Mouse (Mus musculus): Measurements from ENCODE around the gene Ank. TPM values are rescaled to one million over a fixed set of nuclear protein-coding genes. Genes with fewer than 3 reads are reported as not detected.
A peak's percentile ranks its signal among the peaks of the same experiment; 100 is the strongest.

Ank gene
- polyA plus RNA-seq, 1 experiment from 2014 or later = 16.2 TPM

DNA sequence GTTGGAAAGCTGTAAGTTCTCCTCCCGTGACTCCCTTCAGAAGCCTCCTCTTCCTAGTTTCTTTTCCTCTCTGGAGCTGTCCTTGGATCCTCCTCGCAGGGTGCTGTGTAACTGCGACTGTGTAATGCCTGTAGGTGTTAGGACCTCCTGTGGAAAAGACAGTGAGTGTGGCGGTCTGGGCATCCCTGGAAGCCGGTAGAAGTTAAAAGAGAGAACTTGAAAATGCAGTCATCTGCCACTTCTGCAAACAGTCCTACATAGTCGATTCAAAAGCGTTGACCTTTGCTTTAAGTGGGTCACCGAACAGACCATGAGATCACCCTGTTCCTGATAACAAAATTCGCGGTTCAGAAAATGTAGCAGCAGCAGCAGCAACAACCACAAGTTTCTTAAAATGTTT is 27.0 kb downstream of the Ank start:
- H3K4me1 ChIP-seq (replicated peaks; ENCODE audit: control insufficient read depth, insufficient read depth) = peaks cover 5% of the 10 kb centered on the region; the same call in 1 of the 2 replicates
- H3K27me3 ChIP-seq (ENCODE audit: control insufficient read depth, insufficient read depth, low read length) = no peaks in the 10 kb centered on the region
- no peaks in the 10 kb centered on the region for H3K36me3 ChIP-seq (ENCODE audit: control insufficient read depth, insufficient read depth, low read length)
- no peak for TF ChIP-seq EP300 (optimal IDR thresholded peaks at IDR 0.05)
- TF ChIP-seq CTCF (IDR thresholded peaks at IDR 0.05; ENCODE audit: low read depth) = no peak
- WGBS = 53% methylated on average over 10 of the region's 10 CpGs
- no peak overlapping the region for H3K4me2 ChIP-seq (replicated peaks; ENCODE audit: low read depth)
- ATAC-seq (ENCODE audit: low FRiP score, low TSS enrichment) (no peak), DNase-seq (ENCODE audit: low spot score) (no peak)
- H3K27ac ChIP-seq (replicated peaks) = no peak overlapping the region
- no peaks in the 10 kb centered on the region for H3K9me3 ChIP-seq (ENCODE audit: control insufficient read depth, low read length)
- no peak overlapping the region for H3K4me3 ChIP-seq (ENCODE audit: low read depth, low read length)
- no peak overlapping the region for H3K9ac ChIP-seq (ENCODE audit: low read length)

GRCm38 (mm10) chr15:27495981-27496401 is 29.5 kb downstream of the Ank start:
- ATAC-seq (ENCODE audit: low FRiP score, low TSS enrichment) (no peak), DNase-seq (ENCODE audit: low spot score) (no peak)
- no peaks in the 10 kb centered on the region for H3K36me3 ChIP-seq (ENCODE audit: control insufficient read depth, insufficient read depth, low read length)
- no peak overlapping the region for H3K4me3 ChIP-seq (ENCODE audit: low read depth, low read length)
- H3K27ac ChIP-seq (replicated peaks) = no peak overlapping the region
- H3K27me3 ChIP-seq (ENCODE audit: control insufficient read depth, insufficient read depth, low read length) = no peaks in the 10 kb centered on the region
- no peak overlapping the region for H3K9ac ChIP-seq (ENCODE audit: low read length)
- TF ChIP-seq EP300 (optimal IDR thresholded peaks at IDR 0.05) = no peak
- no peak for TF ChIP-seq CTCF (IDR thresholded peaks at IDR 0.05; ENCODE audit: low read depth)
- WGBS = 33% methylated on average over 5 of the region's 5 CpGs
- H3K9me3 ChIP-seq (ENCODE audit: control insufficient read depth, low read length) = no peaks in the 10 kb centered on the region
- no peaks in the 10 kb centered on the region for H3K4me1 ChIP-seq (replicated peaks; ENCODE audit: control insufficient read depth, insufficient read depth)
- no peak overlapping the region for H3K4me2 ChIP-seq (replicated peaks; ENCODE audit: low read depth)

DNA sequence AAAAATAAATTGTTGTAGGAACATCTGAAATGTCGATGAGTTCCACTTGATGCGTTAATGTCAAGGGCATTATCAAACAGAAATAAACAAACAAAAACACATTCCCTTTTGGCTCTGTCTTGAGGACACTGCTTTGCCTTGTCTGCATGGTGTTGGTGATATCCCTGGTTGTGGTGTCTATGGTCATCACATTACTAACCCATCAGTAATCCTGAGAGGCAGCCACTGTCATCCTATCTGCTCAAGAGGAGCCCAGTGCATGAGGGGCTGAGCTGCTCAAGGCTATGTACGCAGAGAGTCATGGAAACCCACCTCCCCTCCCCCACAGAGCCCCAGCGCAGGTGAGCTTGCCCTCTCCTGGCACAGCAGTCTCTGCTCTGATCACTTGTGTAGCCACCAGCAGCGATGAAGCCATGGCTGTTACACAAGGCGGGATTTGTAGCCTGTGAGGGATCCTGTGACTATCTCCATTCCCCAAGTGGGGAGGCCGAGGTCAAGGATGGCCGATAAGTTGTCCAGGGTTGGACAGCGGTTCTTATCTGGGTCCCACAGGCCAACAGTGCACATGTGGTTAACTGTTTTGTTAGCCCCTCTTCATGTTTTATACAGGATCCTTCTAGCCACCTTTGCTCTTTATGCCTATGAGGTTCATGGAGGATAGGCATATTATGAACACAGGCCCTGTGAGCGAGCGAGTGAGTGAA is 30.3 kb downstream of the Ank start:
- Histone ChIP-seq H3K27me3 (ENCODE audit: control insufficient read depth, insufficient read depth, low read length) (no peaks in the 10 kb centered on the region), H3K4me1 (replicated peaks; ENCODE audit: control insufficient read depth, insufficient read depth) (no peaks in the 10 kb centered on the region), H3K4me2 (replicated peaks; ENCODE audit: low read depth) (no peak overlapping the region), H3K9me3 (ENCODE audit: control insufficient read depth, low read length) (no peaks in the 10 kb centered on the region), H3K27ac (replicated peaks) (no peak overlapping the region), H3K36me3 (ENCODE audit: control insufficient read depth, insufficient read depth, low read length) (no peaks in the 10 kb centered on the region), H3K9ac (ENCODE audit: low read length) (no peak overlapping the region), H3K4me3 (ENCODE audit: low read depth, low read length) (no peak overlapping the region)
- WGBS = 85% methylated on average over 11 of the region's 11 CpGs
- peak; percentile 14; the same call in 1 of the 2 replicates for ATAC-seq (ENCODE audit: low FRiP score, low TSS enrichment)
- TF ChIP-seq EP300 (optimal IDR thresholded peaks at IDR 0.05) (no peak), CTCF (IDR thresholded peaks at IDR 0.05; ENCODE audit: low read depth) (no peak)
- no peak for DNase-seq (ENCODE audit: low spot score)

- no peak for ATAC-seq (ENCODE audit: low FRiP score, low TSS enrichment)
- no peak for TF ChIP-seq EP300 (optimal IDR thresholded peaks at IDR 0.05)
- TF ChIP-seq CTCF (IDR thresholded peaks at IDR 0.05; ENCODE audit: low read depth) = no peak
Measured at GRCm38 (mm10) chr15:27497300-27497997, 31.0 kb downstream of the Ank start.

GRCm38 (mm10) chr15:27498078-27498477 is 31.6 kb downstream of the Ank start:
- Histone ChIP-seq H3K9ac (ENCODE audit: low read length) (no peak overlapping the region), H3K27ac (replicated peaks) (no peak overlapping the region), H3K27me3 (ENCODE audit: control insufficient read depth, insufficient read depth, low read length) (no peaks in the 10 kb centered on the region), H3K36me3 (ENCODE audit: control insufficient read depth, insufficient read depth, low read length) (no peaks in the 10 kb centered on the region), H3K9me3 (ENCODE audit: control insufficient read depth, low read length) (no peaks in the 10 kb centered on the region), H3K4me2 (replicated peaks; ENCODE audit: low read depth) (no peak overlapping the region), H3K4me3 (ENCODE audit: low read depth, low read length) (no peak overlapping the region), H3K4me1 (replicated peaks; ENCODE audit: control insufficient read depth, insufficient read depth) (no peaks in the 10 kb centered on the region)
- TF ChIP-seq EP300 (optimal IDR thresholded peaks at IDR 0.05) (no peak), CTCF (IDR thresholded peaks at IDR 0.05; ENCODE audit: low read depth) (no peak)
- DNase-seq (ENCODE audit: low spot score) = no peak
- 67% methylated on average over 5 of the region's 5 CpGs for WGBS
- ATAC-seq (ENCODE audit: low FRiP score, low TSS enrichment) = no peak

More at GRCm38 (mm10) chr15:27497300-27497997, 31.0 kb downstream of the Ank start:
- Histone ChIP-seq H3K9ac (ENCODE audit: low read length) (no peak overlapping the region), H3K4me2 (replicated peaks; ENCODE audit: low read depth) (no peak overlapping the region), H3K36me3 (ENCODE audit: control insufficient read depth, insufficient read depth, low read length) (no peaks in the 10 kb centered on the region), H3K27ac (replicated peaks) (no peak overlapping the region), H3K27me3 (ENCODE audit: control insufficient read depth, insufficient read depth, low read length) (no peaks in the 10 kb centered on the region), H3K4me1 (replicated peaks; ENCODE audit: control insufficient read depth, insufficient read depth) (no peaks in the 10 kb centered on the region), H3K4me3 (ENCODE audit: low read depth, low read length) (no peak overlapping the region), H3K9me3 (ENCODE audit: control insufficient read depth, low read length) (no peaks in the 10 kb centered on the region)
- DNase-seq (ENCODE audit: low spot score) = no peak
- WGBS = 66% methylated on average over 7 of the region's 7 CpGs

GRCm38 (mm10) chr15:27500390-27500789 is 33.9 kb downstream of the Ank start:
- H3K9ac ChIP-seq (ENCODE audit: low read length) = no peak overlapping the region
- H3K36me3 ChIP-seq (ENCODE audit: control insufficient read depth, insufficient read depth, low read length) = no peaks in the 10 kb centered on the region
- H3K9me3 ChIP-seq (ENCODE audit: control insufficient read depth, low read length) = no peaks in the 10 kb centered on the region
- no peaks in the 10 kb centered on the region for H3K27me3 ChIP-seq (ENCODE audit: control insufficient read depth, insufficient read depth, low read length)
- WGBS = 84% methylated on average over 15 of the region's 15 CpGs
- no peak overlapping the region for H3K4me2 ChIP-seq (replicated peaks; ENCODE audit: low read depth)
- no peaks in the 10 kb centered on the region for H3K4me1 ChIP-seq (replicated peaks; ENCODE audit: control insufficient read depth, insufficient read depth)
- no peak overlapping the region for H3K4me3 ChIP-seq (ENCODE audit: low read depth, low read length)
- no peak overlapping the region for H3K27ac ChIP-seq (replicated peaks)
- TF ChIP-seq CTCF (IDR thresholded peaks at IDR 0.05; ENCODE audit: low read depth) (no peak), EP300 (optimal IDR thresholded peaks at IDR 0.05) (no peak)
- no peak for ATAC-seq (ENCODE audit: low FRiP score, low TSS enrichment)
- no peak for DNase-seq (ENCODE audit: low spot score)
